Mouse (Mus musculus) midbrain, postnatal 0 days (tissue): ENCODE measurements around the gene Hs3st3b1. TPM values are rescaled to one million over a fixed set of nuclear protein-coding genes. Genes with fewer than 3 reads are reported as not detected.

Source experiments
- ATAC-seq: fragments of 200-750 bp; cut with Nextera tagmentation; 2 replicates; pipeline ENCODE4 v1.8.0; 2017; ENCODE audit warnings: moderate number of reproducible peaks, mild to moderate bottlenecking, moderate TSS enrichment, moderate library complexity; ENCODE audit not compliant: low FRiP score
- DNase-seq: peaks from one replicate; pipeline ENCODE4 v3.0.0-alpha.2; 2015; ENCODE audit warnings: low spot score
- H3K27ac ChIP-seq: fragments of 300-500 bp; sonication (generic); 2 replicates; pipeline ENCODE4 v1.5.1; 2014; ENCODE audit warnings: low read depth, mild to moderate bottlenecking, low read length, mixed read lengths
- H3K27me3 ChIP-seq: fragments of 300-500 bp; sonication (generic); 2 replicates; pipeline ENCODE4 v1.6.1; 2014; ENCODE audit warnings: low read length, control low read depth, mixed read lengths; ENCODE audit not compliant: insufficient read depth
- H3K36me3 ChIP-seq: fragments of 300-500 bp; sonication (generic); 2 replicates; pipeline ENCODE4 v1.6.1; 2014; ENCODE audit warnings: low read length, control low read depth, mixed read lengths; ENCODE audit not compliant: insufficient read depth
- H3K4me1 ChIP-seq: fragments of 300-500 bp; sonication (generic); 2 replicates; pipeline ENCODE4 v1.6.1; 2014; ENCODE audit warnings: mild to moderate bottlenecking, control low read depth, antibody characterized with exemption, low read length, mixed read lengths; ENCODE audit not compliant: insufficient read depth
- H3K4me2 ChIP-seq: fragments of 300-500 bp; sonication (generic); 2 replicates; pipeline ENCODE4 v1.6.1; 2014; ENCODE audit warnings: low read depth, mild to moderate bottlenecking, low read length, mixed read lengths; ENCODE audit not compliant: poor library complexity, severe bottlenecking
- H3K4me3 ChIP-seq: fragments of 300-500 bp; sonication (generic); 2 replicates; pipeline ENCODE4 v1.5.1; 2014; ENCODE audit warnings: low read depth, mild to moderate bottlenecking, low read length, moderate library complexity
- H3K9ac ChIP-seq: fragments of 300-500 bp; sonication (generic); replicated peaks from 2 replicates; pipeline ENCODE4 v1.6.1; 2014; ENCODE audit warnings: mild to moderate bottlenecking, low read length, moderate library complexity, mixed read lengths; ENCODE audit not compliant: poor library complexity, severe bottlenecking
- H3K9me3 ChIP-seq: fragments of 300-500 bp; sonication (generic); 2 replicates; pipeline ENCODE4 v1.6.1; 2016; ENCODE audit warnings: low read length, control low read depth
- CTCF ChIP-seq: IDR thresholded peaks from 2 replicates; pipeline ENCODE4 v1.5.1; 2016; ENCODE audit warnings: antibody characterized with exemption, mild to moderate bottlenecking
- WGBS: fragments of 180-500 bp; shearing (Covaris S2); extraction: QIAGEN DNeasy Blood & Tissue Kit; methylation state at CpG from one replicate; pipeline ENCODE4 v1.1.7; 2014; 5-methylcytosine and 5-hydroxymethylcytosine counted together
- polyA plus RNA-seq: library from polyadenylated mRNA; unstranded; fragments of >200 nt; fragmentation: Nextera tagmentation; extraction: Ambion mirVana; gene quantifications from 2 replicates; pipeline ENCODE4 v1.2.1, GENCODE M21; 2015
- total RNA-seq: library from RNA; depleted of rRNA; stranded (reverse); fragments of >200 nt; gene quantifications from 2 replicates; pipeline ENCODE4 v1.2.3, GENCODE M21; 2014

Gene Hs3st3b1
- total and polyA plus RNA-seq, 2 experiments from 2014 or later: 7.9 to 24.9 TPM

DNA sequence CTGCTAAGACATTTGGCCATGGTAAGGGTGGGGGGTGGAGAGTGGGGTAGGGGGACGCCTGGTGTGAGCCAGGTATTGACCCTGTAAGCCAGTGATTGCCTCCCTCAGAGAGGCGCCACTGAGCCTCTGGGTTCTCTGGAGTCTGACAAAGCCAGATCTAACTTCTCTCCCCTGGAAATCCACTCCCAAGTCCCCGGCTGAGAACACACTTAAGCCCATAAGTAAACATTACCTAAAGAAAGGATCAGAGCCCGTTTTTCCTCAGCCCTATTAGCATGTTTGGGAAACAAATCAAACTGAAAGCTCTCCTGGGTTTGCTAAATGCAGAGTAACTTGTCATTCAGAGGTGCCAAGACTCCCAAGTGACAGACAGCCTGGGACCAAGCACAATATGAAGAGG lies 17.3 kb downstream of the Hs3st3b1 start:
- ATAC-seq (no peak), DNase-seq (no peak)
- no peaks in the 10 kb centered on the region for H3K27me3 ChIP-seq
- H3K4me3 ChIP-seq: no peak overlapping the region
- no peak overlapping the region for H3K9ac ChIP-seq
- no peak for TF ChIP-seq CTCF
- no peaks in the 10 kb centered on the region for H3K9me3 ChIP-seq
- no peaks in the 10 kb centered on the region for H3K36me3 ChIP-seq
- WGBS: 40% methylated on average over 4 of the region's 4 CpGs
- H3K4me2 ChIP-seq: no peak overlapping the region
- no peak overlapping the region for H3K27ac ChIP-seq
- H3K4me1 ChIP-seq: no peaks in the 10 kb centered on the region

DNA sequence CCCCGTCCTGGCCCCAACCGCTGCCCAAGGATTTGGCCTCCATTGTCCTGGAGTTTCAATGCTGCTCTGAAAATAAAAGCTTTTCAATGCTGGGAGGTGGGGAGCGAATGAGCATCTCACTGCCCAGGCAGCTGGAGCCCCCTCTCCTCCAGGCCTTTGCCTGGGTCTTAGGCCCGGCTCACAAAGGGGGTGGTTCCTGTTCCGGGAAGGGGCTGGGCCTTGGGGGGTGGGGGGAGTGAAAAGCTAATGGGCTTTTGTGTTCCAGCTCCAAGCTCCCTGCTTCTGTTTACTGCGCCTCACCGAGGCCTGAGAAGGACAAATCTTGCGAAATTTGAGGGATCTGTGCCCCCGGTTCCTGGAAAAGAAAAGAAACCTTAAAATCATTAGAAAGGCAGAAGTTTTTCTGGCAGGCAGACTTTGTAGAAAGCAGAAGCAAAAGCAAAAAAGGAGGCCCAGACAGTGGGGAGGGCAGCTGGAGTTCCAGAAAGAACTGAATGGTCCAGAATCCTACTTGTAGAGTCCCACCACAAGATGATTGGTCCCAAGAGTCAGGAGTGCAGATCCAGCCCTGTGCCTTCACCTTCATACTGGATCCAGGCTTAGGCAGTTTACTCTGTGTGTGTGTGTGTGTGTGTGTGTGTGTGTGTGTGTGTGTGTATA lies 23.5 kb downstream of the Hs3st3b1 start:
- ATAC-seq: no peak
- H3K9me3 ChIP-seq: no peaks in the 10 kb centered on the region
- WGBS: 19% methylated on average over 9 of the region's 9 CpGs
- no peaks in the 10 kb centered on the region for H3K36me3 ChIP-seq
- TF ChIP-seq CTCF: no peak
- no peak overlapping the region for H3K4me3 ChIP-seq
- peaks cover 3% of the 10 kb centered on the region; the same call in 1 of the 2 replicates for H3K27me3 ChIP-seq
- no peak for DNase-seq
- H3K27ac ChIP-seq: no peak overlapping the region
- H3K9ac ChIP-seq: no peak overlapping the region
- H3K4me2 ChIP-seq: no peak overlapping the region
- 0 out of 2 replicates have a peak, but pooled peaks cover 4% of the 10 kb centered on the region for H3K4me1 ChIP-seq

DNA sequence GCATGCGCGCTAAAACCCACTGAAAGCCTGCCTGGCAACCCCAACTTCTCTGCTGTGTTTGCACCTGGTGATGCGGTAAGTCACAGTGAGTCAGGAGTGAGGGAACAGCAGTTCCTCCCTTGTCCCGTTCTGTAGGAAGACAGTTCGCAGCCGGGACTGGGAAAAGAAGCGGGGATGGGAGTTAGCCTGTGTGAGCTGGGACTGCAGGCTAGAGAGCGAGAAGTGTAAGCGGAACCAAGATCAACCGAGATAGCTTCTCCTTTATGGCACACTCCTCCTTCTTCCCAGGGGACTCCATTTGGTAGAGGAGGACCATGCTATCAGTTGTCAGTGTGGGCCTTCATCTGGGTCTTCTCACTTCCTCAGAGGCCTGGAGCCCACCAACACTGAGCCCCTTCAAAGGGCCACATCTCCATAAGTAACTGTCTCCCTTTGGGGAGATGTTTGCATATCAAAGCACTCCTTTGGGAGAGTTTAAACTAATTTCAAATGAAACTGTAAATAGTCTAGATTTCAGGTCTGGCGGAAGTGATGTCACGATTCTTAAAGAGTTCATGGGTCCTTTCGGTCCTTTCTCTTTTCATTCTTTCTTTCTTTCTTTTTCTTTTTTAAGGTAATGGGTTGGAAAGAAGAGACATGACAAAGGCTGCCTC lies 24.1 kb downstream of the Hs3st3b1 start:
- DNase-seq (no peak), ATAC-seq (no peak)
- Histone ChIP-seq H3K4me2 (no peak overlapping the region), H3K36me3 (no peaks in the 10 kb centered on the region), H3K27ac (no peak overlapping the region), H3K9me3 (no peaks in the 10 kb centered on the region), H3K4me3 (no peak overlapping the region), H3K27me3 (peaks cover 3% of the 10 kb centered on the region; the same call in 1 of the 2 replicates), H3K9ac (no peak overlapping the region), H3K4me1 (0 out of 2 replicates have a peak, but pooled peaks cover 4% of the 10 kb centered on the region)
- 44% methylated on average over 13 of the region's 13 CpGs for WGBS
- TF ChIP-seq CTCF: no peak

DNA sequence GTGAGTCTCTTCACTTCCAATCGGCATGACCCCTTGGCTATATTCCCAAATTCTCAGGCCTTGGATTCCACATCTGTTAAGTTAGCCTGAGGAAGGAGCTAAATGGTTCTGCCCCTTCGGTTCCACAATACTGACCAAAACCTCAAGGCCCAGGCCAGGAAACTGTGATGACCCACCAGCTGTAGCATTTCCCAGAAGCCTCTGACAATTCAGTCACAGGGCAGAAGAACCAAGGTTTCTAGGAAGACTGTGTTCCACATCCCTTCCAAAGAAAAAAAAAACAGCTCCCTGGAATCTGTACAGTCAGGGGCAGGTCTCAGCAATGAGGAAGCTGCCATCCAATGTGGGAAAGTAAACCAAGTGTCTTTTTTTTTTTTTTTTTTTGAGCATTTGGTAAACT lies 25.1 kb downstream of the Hs3st3b1 start:
- WGBS: 87% methylated on average over 2 of the region's 2 CpGs
- DNase-seq: no peak

DNA sequence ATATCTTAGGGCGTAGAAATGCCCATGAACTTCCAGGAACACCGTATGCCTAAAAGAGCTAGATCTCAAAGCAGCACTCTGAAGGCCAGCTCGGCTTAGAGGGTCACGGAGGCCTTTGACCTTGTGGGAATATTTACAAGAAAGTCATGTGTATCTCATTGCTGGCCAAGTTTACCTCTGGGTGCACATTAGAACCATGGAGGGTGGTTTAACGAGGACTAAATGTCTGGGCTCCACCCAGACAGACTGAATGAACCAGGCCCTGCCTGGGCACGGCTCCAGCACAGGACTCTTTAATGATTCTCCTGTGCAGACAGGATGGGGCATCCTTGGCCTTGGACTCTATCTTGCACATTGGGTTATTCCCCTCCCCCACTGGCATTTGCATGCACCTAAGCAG lies 27.9 kb downstream of the Hs3st3b1 start:
- DNase-seq: no peak
- H3K9ac ChIP-seq: no peak overlapping the region

More for the DNA sequence above, 25.1 kb downstream of the Hs3st3b1 start:
- no peak for TF ChIP-seq CTCF
- H3K4me3 ChIP-seq: no peak overlapping the region
- H3K4me1 ChIP-seq: 0 out of 2 replicates have a peak, but pooled peaks cover 4% of the 10 kb centered on the region
- H3K27me3 ChIP-seq: peaks cover 3% of the 10 kb centered on the region; the same call in 1 of the 2 replicates
- H3K36me3 ChIP-seq: no peaks in the 10 kb centered on the region
- H3K27ac ChIP-seq: no peak overlapping the region
- no peak overlapping the region for H3K9ac ChIP-seq
- no peaks in the 10 kb centered on the region for H3K9me3 ChIP-seq
- no peak overlapping the region for H3K4me2 ChIP-seq
- ATAC-seq: no peak

DNA sequence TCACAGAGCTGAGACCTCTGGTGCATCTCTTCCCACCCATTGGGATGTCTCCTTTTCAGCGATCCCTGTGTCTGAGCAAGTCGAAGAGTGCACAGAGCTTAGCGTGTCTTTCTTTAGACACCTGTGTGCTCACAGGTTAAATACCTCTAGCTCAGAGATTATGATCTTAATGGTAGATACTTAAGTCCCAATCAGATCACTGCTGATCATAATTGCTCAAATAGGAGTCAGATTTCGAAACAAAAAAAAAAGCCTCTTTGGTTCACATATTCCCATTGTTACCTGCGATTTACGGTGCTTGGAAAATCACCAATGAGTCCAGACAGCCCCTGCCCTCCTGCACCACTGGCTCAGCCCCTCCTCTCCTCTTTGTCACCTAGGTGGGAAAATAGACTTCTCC lies 28.5 kb downstream of the Hs3st3b1 start:
- H3K4me3 ChIP-seq: no peak overlapping the region
- H3K9ac ChIP-seq: no peak overlapping the region
- 57% methylated on average over 6 of the region's 6 CpGs for WGBS
- no peaks in the 10 kb centered on the region for H3K27me3 ChIP-seq
- H3K27ac ChIP-seq: no peak overlapping the region
- TF ChIP-seq CTCF: no peak
- H3K4me2 ChIP-seq: no peak overlapping the region
- H3K36me3 ChIP-seq: no peaks in the 10 kb centered on the region
- DNase-seq: no peak
- no peak for ATAC-seq
- H3K4me1 ChIP-seq: 0 out of 2 replicates have a peak, but pooled peaks cover 4% of the 10 kb centered on the region
- H3K9me3 ChIP-seq: no peaks in the 10 kb centered on the region

More for the DNA sequence above, 27.9 kb downstream of the Hs3st3b1 start:
- H3K4me1 ChIP-seq: 0 out of 2 replicates have a peak, but pooled peaks cover 4% of the 10 kb centered on the region
- H3K36me3 ChIP-seq: no peaks in the 10 kb centered on the region
- WGBS: 77% methylated on average over 6 of the region's 6 CpGs
- H3K27ac ChIP-seq: no peak overlapping the region
- ATAC-seq: no peak
- no peaks in the 10 kb centered on the region for H3K9me3 ChIP-seq
- H3K27me3 ChIP-seq: no peaks in the 10 kb centered on the region
- no peak overlapping the region for H3K4me2 ChIP-seq
- TF ChIP-seq CTCF: no peak
- H3K4me3 ChIP-seq: no peak overlapping the region
